10 mouse cellular contexts compared by ENCODE assay signal in genomic region chr6:54431761-54432160, GRCm38 (mm10). TPM values are rescaled to one million over a fixed set of nuclear protein-coding genes. Genes with fewer than 3 reads are reported as not detected.
DNase-seq lines count a peak whose midpoint lies in the region; ATAC-seq and TF ChIP-seq lines count a peak whose summit lies in the region.
"Had no signal": no experiment of that assay in that cellular context is flagged by ENCODE, and none has a peak within 500 bp of the region (broad histone marks: within the 10 kb centered on the region; RNA-seq: fewer than 3 reads in every experiment).

No protein-coding gene starts in this region.

- DNase-seq in neural tube, embryonic 10.5 days (ENCODE audit: extremely low spot score, low spot score), result no peak
- DNase-seq in frontal cortex, postnatal 36 days (ENCODE audit: low spot score in 2 of 2), result peak; percentile 81 to 86
- peak; percentile 69 to 73 for DNase-seq in left cerebral cortex, adult 2 months (ENCODE audit: extremely low spot score in 1 of 2, low spot score in 2 of 2)
- no peak for DNase-seq in stomach, postnatal 0 days (ENCODE audit: low spot score)
- DNase-seq in adrenal gland, postnatal 25 days, result no peak
- DNase-seq in liver, result no peak

- TF ChIP-seq EP300 in stomach, postnatal 0 days (optimal IDR thresholded peaks at IDR 0.05), result no peak

- no peak overlapping the region for H3K27ac ChIP-seq in neural tube, embryonic 13.5 days (replicated peaks)
- H3K27ac ChIP-seq in left cerebral cortex, adult 2 months, result peak overlapping the region; percentile 63
- no peak overlapping the region for H3K27ac ChIP-seq in stomach, postnatal 0 days (replicated peaks)
- H3K27ac ChIP-seq in intestine, postnatal 0 days (ENCODE audit: low read depth, low read length), result no peak overlapping the region
- H3K27ac ChIP-seq: stomach, embryonic 15.5 days had no signal

- peak overlapping the region; percentile 91 for H3K4me2 ChIP-seq in neural tube, embryonic 13.5 days
- H3K4me2 ChIP-seq in stomach, postnatal 0 days (replicated peaks; ENCODE audit: low read depth), result no peak overlapping the region
- no peak overlapping the region for H3K4me2 ChIP-seq in intestine, postnatal 0 days (replicated peaks; ENCODE audit: low read depth)
- H3K4me2 ChIP-seq: stomach, embryonic 15.5 days had no signal

- no peak overlapping the region for H3K4me3 ChIP-seq in neural tube, embryonic 13.5 days
- H3K4me3 ChIP-seq in left cerebral cortex, adult 2 months, result peak overlapping the region; percentile 63
- no peak overlapping the region for H3K4me3 ChIP-seq in stomach, postnatal 0 days (ENCODE audit: low read depth, low read length)
- no peak overlapping the region for H3K4me3 ChIP-seq in intestine, postnatal 0 days (ENCODE audit: low read depth, low read length)
- H3K4me3 ChIP-seq: stomach, embryonic 15.5 days had no signal

- no peaks in the 10 kb centered on the region for H3K9me3 ChIP-seq in neural tube, embryonic 13.5 days
- H3K9me3 ChIP-seq in stomach, postnatal 0 days (ENCODE audit: control insufficient read depth, low read length), result no peaks in the 10 kb centered on the region
- no peaks in the 10 kb centered on the region for H3K9me3 ChIP-seq in intestine, postnatal 0 days (ENCODE audit: control insufficient read depth)
- H3K9me3 ChIP-seq: stomach, embryonic 15.5 days had no signal

- no peak for ATAC-seq in neural tube, embryonic 13.5 days (ENCODE audit: low read depth)
- ATAC-seq in stomach, postnatal 0 days (ENCODE audit: low FRiP score, low TSS enrichment), result no peak
- ATAC-seq in intestine, postnatal 0 days, result no peak
- ATAC-seq: intestine, embryonic 16.5 days had no signal

- H3K9ac ChIP-seq in neural tube, embryonic 13.5 days, result no peak overlapping the region
- no peak overlapping the region for H3K9ac ChIP-seq in stomach, postnatal 0 days (ENCODE audit: low read length)
- no peak overlapping the region for H3K9ac ChIP-seq in intestine, postnatal 0 days (ENCODE audit: low read depth, low read length)
- H3K9ac ChIP-seq: stomach, embryonic 15.5 days had no signal

- H3K4me1 ChIP-seq in neural tube, embryonic 13.5 days (replicated peaks), result peaks cover 64% of the 10 kb centered on the region
- H3K4me1 ChIP-seq in stomach, postnatal 0 days (replicated peaks; ENCODE audit: control insufficient read depth, insufficient read depth), result no peaks in the 10 kb centered on the region
- no peaks in the 10 kb centered on the region for H3K4me1 ChIP-seq in intestine, postnatal 0 days (replicated peaks; ENCODE audit: control insufficient read depth, insufficient read depth, low read length)

- TF ChIP-seq CTCF in left cerebral cortex, adult 2 months (IDR thresholded peaks at IDR 0.05), result no peak
- TF ChIP-seq CTCF in stomach, postnatal 0 days (IDR thresholded peaks at IDR 0.05; ENCODE audit: low read depth), result no peak
- TF ChIP-seq CTCF in intestine, postnatal 0 days (IDR thresholded peaks at IDR 0.05; ENCODE audit: low read depth), result no peak

- 59% methylated on average over 10 of the region's 10 CpGs for WGBS in neural tube, embryonic 13.5 days
- 62% methylated on average over 10 of the region's 10 CpGs for WGBS in stomach, postnatal 0 days
- 85% methylated on average over 10 of the region's 10 CpGs for WGBS in intestine, postnatal 0 days

- intact Hi-C loops in left cerebral cortex, adult 2 months (cut with DNase I), result loop anchor here (1.0 to 2.0 kb wide), 3 partner anchors 30 to 45 kb away; no protein-coding TSS in a partner anchor

- H3K27me3 ChIP-seq in neural tube, embryonic 13.5 days, result peaks cover 33% of the 10 kb centered on the region
- H3K27me3 ChIP-seq in stomach, postnatal 0 days (ENCODE audit: control insufficient read depth, insufficient read depth, low read length), result no peaks in the 10 kb centered on the region; the same call in 1 of the 2 replicates
- H3K27me3 ChIP-seq in intestine, postnatal 0 days (replicated peaks; ENCODE audit: control insufficient read depth, insufficient read depth, low read length), result no peaks in the 10 kb centered on the region

- no peaks in the 10 kb centered on the region for H3K36me3 ChIP-seq in neural tube, embryonic 13.5 days
- no peaks in the 10 kb centered on the region for H3K36me3 ChIP-seq in stomach, postnatal 0 days (ENCODE audit: control insufficient read depth, insufficient read depth, low read length)
- H3K36me3 ChIP-seq in intestine, postnatal 0 days (ENCODE audit: control insufficient read depth, insufficient read depth), result no peaks in the 10 kb centered on the region
- H3K36me3 ChIP-seq: stomach, embryonic 15.5 days had no signal

RNA-seq across cellular contexts. Expression of gene Wipf3, which starts 2.4 kb away (rescaled TPM):
- polyA plus RNA-seq in neural tube, embryonic 13.5 days (2015; fragmentation: Nextera tagmentation; extraction: Ambion mirVana), result 2.3 and 3.1 TPM in 2 replicates
- total RNA-seq in left cerebral cortex, adult 2 months (2021), result 100 to 1,000 TPM in 1 of 2 experiments, 10 to 100 TPM in 1; 92.3 to 108 TPM
- 0.32 and 0.52 TPM in 2 replicates for polyA plus RNA-seq in stomach, postnatal 0 days (2015; fragmentation: Nextera tagmentation; extraction: Ambion mirVana)
- total RNA-seq in adrenal gland, postnatal 25 days (2021), result 1.7 and 2.7 TPM in 2 replicates
- 4.5 and 5.7 TPM in 2 replicates for polyA plus RNA-seq in intestine, postnatal 0 days (2015; fragmentation: Nextera tagmentation; extraction: Ambion mirVana)

Comparison
In these comparisons a context has a peak if more than half of its experiments do, and no peak if none do; other contexts are left out.
1. DNase-seq: peak in frontal cortex, postnatal 36 days (2 of 2) and left cerebral cortex, adult 2 months (2 of 2); none in neural tube, embryonic 10.5 days (single experiment), stomach, postnatal 0 days (single experiment), adrenal gland, postnatal 25 days (single experiment) and liver (single experiment).